Mouse (Mus musculus): ENCODE results near the gene Magi2.

DNA sequence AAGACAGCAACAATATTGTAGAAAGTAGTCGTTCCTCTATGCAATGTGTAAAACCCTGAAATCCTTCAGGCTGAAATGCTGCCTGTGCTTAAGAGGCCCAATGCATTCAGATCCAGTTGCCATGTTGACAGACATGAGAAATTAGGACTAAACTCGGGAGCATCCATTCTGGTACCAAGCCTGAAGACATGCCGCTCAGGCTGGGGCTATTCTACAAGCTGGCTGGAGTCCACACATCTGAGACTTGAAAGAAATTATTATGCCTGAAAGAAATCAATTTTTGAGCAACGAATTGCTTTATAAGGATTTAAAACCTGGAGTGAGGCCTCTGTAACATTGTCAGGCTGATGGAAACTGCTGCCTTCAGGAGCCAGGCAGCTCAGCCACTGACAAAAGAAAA, 1333.0 kb downstream of the Magi2 start:
- no peak for TF ChIP-seq CTCF (IDR thresholded peaks at IDR 0.05; ENCODE audit: extremely low read depth, insufficient read length, insufficient replicate concordance, low read depth, low read length)
- no peak for TF ChIP-seq POLR2A (IDR thresholded peaks at IDR 0.05; ENCODE audit: low read depth, low read length)
